Mouse (Mus musculus) common myeloid progenitor, adult 5-6 weeks (primary cell): ENCODE measurements at regions not wholly inside any gene's neighbourhood (a gene's known extent, or its start where the extent isn't known, plus 50 kb on each side); places are given as distances from the start of the nearest gene placed in this dataset.

Experiments used
- ATAC-seq: replicated peaks from 2 replicates; pipeline ENCODE4 v1.8.0; 2016; ENCODE audit warnings: low read depth, mild to moderate bottlenecking, moderate TSS enrichment, inconsistent platforms; ENCODE audit not compliant: poor library complexity, severe bottlenecking

- no peak for ATAC-seq
Measured at GRCm38 (mm10) chr4:95208827-95209226, 156.8 kb upstream of the Jun start.

GRCm38 (mm10) chr4:95209322-95210119 is 157.5 kb upstream of the Jun start:
- peak; percentile 86 for ATAC-seq

- no peak for ATAC-seq
Measured at GRCm38 (mm10) chr4:95212561-95212960, 160.5 kb upstream of the Jun start.

- no peak for ATAC-seq
Measured at GRCm38 (mm10) chr4:95213026-95213425, 161.0 kb upstream of the Jun start.

- ATAC-seq = no peak
Measured at GRCm38 (mm10) chr4:95214026-95214425, 162.0 kb upstream of the Jun start.

- peak; percentile 77 for ATAC-seq
Measured at GRCm38 (mm10) chr4:95215187-95215586, 163.2 kb upstream of the Jun start.

GRCm38 (mm10) chr4:95230461-95230860 is 178.4 kb upstream of the Jun start:
- peak; percentile 85 for ATAC-seq

- no peak for ATAC-seq
Measured at GRCm38 (mm10) chr4:95233034-95233433, 181.0 kb upstream of the Jun start.

- peak; percentile 55 for ATAC-seq
Measured at GRCm38 (mm10) chr4:95234030-95234555, 182.1 kb upstream of the Jun start.

- ATAC-seq = peak; percentile 63; the same call in 1 of the 2 replicates
Measured at GRCm38 (mm10) chr4:95247977-95248376, 196.0 kb upstream of the Jun start.

- ATAC-seq = no peak
Measured at GRCm38 (mm10) chr4:95249031-95249430, 197.0 kb upstream of the Jun start.

- ATAC-seq = peak; percentile 77
Measured at GRCm38 (mm10) chr4:95250083-95250482, 198.1 kb upstream of the Jun start.

GRCm38 (mm10) chr4:95269766-95270165 is 217.7 kb upstream of the Jun start:
- ATAC-seq = peak; percentile 96

GRCm38 (mm10) chr4:95270389-95270788 is 218.4 kb upstream of the Jun start:
- ATAC-seq = peak; percentile 74

GRCm38 (mm10) chr4:95276231-95276630 is 224.2 kb upstream of the Jun start:
- ATAC-seq = no peak

- peak; percentile 66 for ATAC-seq
Measured at GRCm38 (mm10) chr4:95277989-95278713, 226.1 kb upstream of the Jun start.

GRCm38 (mm10) chr4:95278714-95279095 is 226.7 kb upstream of the Jun start:
- ATAC-seq = no peak

- no peak for ATAC-seq
Measured at GRCm38 (mm10) chr4:95279200-95279599, 227.2 kb upstream of the Jun start.

- ATAC-seq = no peak
Measured at GRCm38 (mm10) chr4:95282083-95282482, 230.1 kb upstream of the Jun start.

GRCm38 (mm10) chr4:95283789-95284188 is 231.8 kb upstream of the Jun start:
- no peak for ATAC-seq

GRCm38 (mm10) chr4:95284192-95284591 is 232.2 kb upstream of the Jun start:
- ATAC-seq = no peak
